26 mouse cellular contexts compared by ENCODE assay signal in genomic region chr5:129523166-129523565, GRCm38 (mm10).
"Had no signal": no experiment of that assay in that cellular context is flagged by ENCODE, and none has a peak within 500 bp of the region (broad histone marks: within the 10 kb centered on the region; RNA-seq: fewer than 3 reads in every experiment).

No protein-coding gene starts in this region.

- H3K27ac ChIP-seq: heart, embryonic 13.5 days; hindbrain, embryonic 10.5 days; hindbrain, embryonic 12.5 days; hindbrain, embryonic 14.5 days; intestine, embryonic 15.5 days; left cerebral cortex, adult 2 months; limb, embryonic 10.5 days; limb, embryonic 12.5 days; liver, embryonic 13.5 days; liver, embryonic 15.5 days had no signal

- DNase-seq: gastrocnemius, postnatal 14 days; gastrocnemius, postnatal 36 days; heart, postnatal 4 days; kidney, adult 18-20 months; kidney, adult 8-10 months; kidney, postnatal 10 days; kidney, postnatal 25 days; kidney, postnatal 4 days; liver; liver, embryonic 13.5 days; liver, postnatal 0 days; lung, adult 2 months had no signal

- H3K9ac ChIP-seq: heart, embryonic 13.5 days; hindbrain, embryonic 12.5 days; hindbrain, embryonic 14.5 days; intestine, embryonic 15.5 days; limb, embryonic 12.5 days; liver, embryonic 13.5 days; liver, embryonic 15.5 days; liver, postnatal 0 days had no signal

- H3K4me2 ChIP-seq: heart, embryonic 13.5 days; hindbrain, embryonic 12.5 days; hindbrain, embryonic 14.5 days; intestine, embryonic 15.5 days; limb, embryonic 12.5 days; liver, embryonic 11.5 days; liver, embryonic 13.5 days; liver, embryonic 15.5 days had no signal

- H3K4me1 ChIP-seq: hindbrain, embryonic 10.5 days; hindbrain, embryonic 12.5 days; intestine, embryonic 15.5 days; limb, embryonic 10.5 days; limb, embryonic 12.5 days had no signal

- H3K4me3 ChIP-seq: heart, embryonic 13.5 days; hindbrain, embryonic 10.5 days; hindbrain, embryonic 12.5 days; intestine, embryonic 15.5 days; left cerebral cortex, adult 2 months; limb, embryonic 10.5 days; limb, embryonic 12.5 days; liver, embryonic 13.5 days; liver, embryonic 15.5 days had no signal

- H3K9me3 ChIP-seq: heart, embryonic 13.5 days; hindbrain, embryonic 10.5 days; hindbrain, embryonic 12.5 days; intestine, embryonic 15.5 days; limb, embryonic 10.5 days; limb, embryonic 12.5 days; liver, embryonic 13.5 days; liver, embryonic 15.5 days had no signal

- H3K27me3 ChIP-seq: heart, embryonic 13.5 days; hindbrain, embryonic 12.5 days; intestine, embryonic 15.5 days; limb, embryonic 12.5 days; liver, embryonic 13.5 days; liver, embryonic 15.5 days had no signal

- ATAC-seq: forebrain, embryonic 16.5 days; hindbrain, embryonic 16.5 days; inflammation-experienced regulatory T-cells, adult 6 months; intestine, embryonic 15.5 days; intestine, postnatal 0 days; liver, postnatal 0 days had no signal
